Mouse (Mus musculus) neural tube, embryonic 13.5 days (tissue): Measurements from ENCODE around the gene Snrpd2. TPM values are rescaled to one million over a fixed set of nuclear protein-coding genes. Genes with fewer than 3 reads are reported as not detected.

Experiments used
- ATAC-seq: fragments of 200-750 bp; cut with Nextera tagmentation; 2 replicates; pipeline ENCODE4 v1.8.0; 2017; ENCODE audit warnings: low read depth, mild to moderate bottlenecking, moderate TSS enrichment, moderate library complexity
- H3K27ac ChIP-seq: fragments of 300-500 bp; sonication (generic); replicated peaks from 2 replicates; pipeline ENCODE4 v1.5.1; 2015; ENCODE audit warnings: moderate library complexity, mild to moderate bottlenecking, inconsistent platforms
- H3K27me3 ChIP-seq: fragments of 300-500 bp; sonication (generic); 2 replicates; pipeline ENCODE4 v1.6.1; 2015; ENCODE audit warnings: mild to moderate bottlenecking, inconsistent platforms
- H3K36me3 ChIP-seq: fragments of 300-500 bp; sonication (generic); 2 replicates; pipeline ENCODE4 v1.6.1; 2015; ENCODE audit warnings: mild to moderate bottlenecking, inconsistent platforms
- H3K4me1 ChIP-seq: fragments of 300-500 bp; sonication (generic); replicated peaks from 2 replicates; pipeline ENCODE4 v1.6.1; 2015; ENCODE audit warnings: inconsistent platforms
- H3K4me2 ChIP-seq: fragments of 300-500 bp; sonication (generic); 2 replicates; pipeline ENCODE4 v1.6.1; 2015; ENCODE audit warnings: inconsistent platforms, mild to moderate bottlenecking, moderate library complexity
- H3K4me3 ChIP-seq: fragments of 300-500 bp; sonication (generic); 2 replicates; pipeline ENCODE4 v1.5.1; 2015; ENCODE audit warnings: mild to moderate bottlenecking, inconsistent platforms
- H3K9ac ChIP-seq: fragments of 300-500 bp; sonication (generic); 2 replicates; pipeline ENCODE4 v1.6.1; 2015; ENCODE audit warnings: moderate library complexity, mild to moderate bottlenecking, inconsistent platforms
- H3K9me3 ChIP-seq: fragments of 300-500 bp; sonication (generic); 2 replicates; pipeline ENCODE4 v1.6.1; 2016; ENCODE audit warnings: inconsistent platforms
- WGBS: fragments of 180-500 bp; shearing (Covaris S2); methylation state at CpG from one replicate; pipeline ENCODE4 v1.1.7; 2015; 5-methylcytosine and 5-hydroxymethylcytosine counted together
- polyA plus RNA-seq: library from polyadenylated mRNA; unstranded; fragments of >200 nt; fragmentation: Nextera tagmentation; extraction: Ambion mirVana; gene quantifications from 2 replicates; pipeline ENCODE4 v1.2.1, GENCODE M21; 2015

Snrpd2 gene
- polyA plus RNA-seq, 1 experiment from 2014 or later, result 118 TPM

DNA sequence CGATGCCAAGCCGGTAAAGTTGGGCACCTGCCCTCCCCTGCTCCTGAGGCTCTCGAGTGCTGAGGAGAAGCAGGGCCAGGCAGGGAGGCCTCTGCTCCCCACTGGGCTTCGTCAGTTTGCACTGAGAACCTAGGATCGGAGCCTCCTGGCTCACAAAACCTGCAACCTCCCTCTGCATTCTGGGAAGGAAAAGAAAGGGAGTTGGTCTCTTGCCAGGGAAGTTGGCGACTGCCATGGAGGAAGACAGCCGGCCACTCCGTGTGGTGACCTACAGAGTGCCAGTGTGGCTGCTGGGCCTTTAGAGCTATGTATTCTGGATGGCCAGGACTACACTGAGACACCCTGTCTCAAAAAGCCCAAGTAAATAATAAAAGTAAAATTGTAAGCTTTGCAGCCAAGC is 5.3 kb downstream of the Snrpd2 start:
- H3K27me3 ChIP-seq, result peaks cover 14% of the 10 kb centered on the region
- peaks cover 49% of the 10 kb centered on the region for H3K36me3 ChIP-seq
- H3K4me2 ChIP-seq, result no peak overlapping the region
- ATAC-seq, result no peak
- H3K4me1 ChIP-seq, result peaks cover 24% of the 10 kb centered on the region
- no peak overlapping the region for H3K9ac ChIP-seq
- H3K9me3 ChIP-seq, result no peaks in the 10 kb centered on the region
- no peak overlapping the region for H3K27ac ChIP-seq
- 81% methylated on average over 8 of the region's 8 CpGs for WGBS
- no peak overlapping the region for H3K4me3 ChIP-seq

DNA sequence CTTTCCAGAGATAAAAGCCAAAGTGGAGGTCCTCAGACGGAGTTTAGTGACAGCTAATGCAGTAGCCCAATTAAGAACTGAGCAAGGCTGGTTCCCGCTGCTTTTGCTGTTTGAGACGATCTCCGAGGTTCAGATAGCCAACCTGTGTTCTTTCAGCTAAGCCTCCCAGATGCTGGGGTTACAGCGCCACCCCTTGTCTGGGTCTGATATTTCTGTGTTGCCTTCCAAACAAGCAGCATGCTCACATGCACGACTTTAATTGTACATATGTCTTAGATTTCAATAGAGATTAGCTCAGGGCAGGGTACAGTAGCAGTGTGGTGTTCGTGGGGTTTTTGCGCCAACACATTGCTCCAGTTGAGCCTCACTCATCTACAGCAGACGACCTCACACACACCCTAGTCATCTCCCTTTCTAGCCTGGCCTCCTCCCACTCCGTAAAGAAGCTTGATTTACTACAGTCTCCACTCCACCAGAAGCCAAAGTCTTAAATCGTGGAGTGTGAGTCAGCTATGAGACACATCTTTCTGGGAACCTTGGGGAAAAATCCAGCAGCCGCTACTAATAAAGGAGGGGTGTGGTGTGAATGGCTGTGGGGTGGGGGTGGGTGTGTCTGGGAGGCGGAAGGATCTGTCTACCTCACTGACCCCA is 6.4 kb downstream of the Snrpd2 start:
- ATAC-seq, result no peak
- 0 out of 2 replicates have a peak overlapping the region, but pooled peaks have one; percentile 18 for H3K27ac ChIP-seq

DNA sequence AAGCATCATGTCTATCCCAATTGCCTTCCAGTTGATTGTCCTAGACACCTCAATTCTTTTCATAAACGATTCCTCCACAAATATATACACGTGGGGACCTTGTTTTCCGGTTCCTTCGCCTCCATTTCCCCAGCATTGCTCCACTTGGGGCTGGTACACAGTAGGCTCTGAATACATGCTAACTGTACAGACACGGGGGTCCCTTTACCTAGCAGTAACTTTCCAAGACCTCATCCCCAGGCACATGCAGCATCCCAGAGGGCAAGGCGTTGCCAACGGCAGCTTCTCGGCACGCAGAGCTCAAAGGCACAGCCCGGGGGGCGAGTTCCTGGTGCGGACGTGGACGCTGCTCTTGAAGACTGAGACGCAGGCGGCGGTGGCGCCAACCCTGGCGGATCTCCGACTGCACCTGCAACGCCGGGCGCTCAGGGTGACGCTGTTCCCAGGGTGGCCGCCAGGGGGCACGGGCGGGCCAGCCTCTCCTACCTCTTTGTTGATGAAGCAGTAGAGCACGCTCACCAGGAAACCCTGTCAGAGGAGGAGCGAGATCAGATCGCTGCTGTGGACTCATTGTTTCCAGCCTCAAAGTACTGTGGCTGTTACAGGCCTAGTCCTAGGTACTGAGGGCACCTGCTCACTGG is 7.8 kb downstream of the Snrpd2 start:
- Histone ChIP-seq H3K4me1 (peaks cover 22% of the 10 kb centered on the region), H3K27me3 (peaks cover 28% of the 10 kb centered on the region), H3K9ac (peak overlapping the region; percentile 61), H3K4me3 (peak overlapping the region; percentile 13), H3K36me3 (peaks cover 38% of the 10 kb centered on the region), H3K27ac (peak overlapping the region; percentile 73), H3K4me2 (peak overlapping the region; percentile 46), H3K9me3 (no peaks in the 10 kb centered on the region)
- 6% methylated on average over 30 of the region's 30 CpGs for WGBS
- peak; percentile 72 for ATAC-seq

More for the DNA sequence above, 6.4 kb downstream of the Snrpd2 start:
- Histone ChIP-seq H3K36me3 (peaks cover 49% of the 10 kb centered on the region), H3K4me1 (peaks cover 22% of the 10 kb centered on the region), H3K27me3 (peaks cover 21% of the 10 kb centered on the region), H3K9me3 (no peaks in the 10 kb centered on the region), H3K4me2 (no peak overlapping the region), H3K4me3 (no peak overlapping the region), H3K9ac (no peak overlapping the region)
- WGBS, result 55% methylated on average over 13 of the region's 13 CpGs

DNA sequence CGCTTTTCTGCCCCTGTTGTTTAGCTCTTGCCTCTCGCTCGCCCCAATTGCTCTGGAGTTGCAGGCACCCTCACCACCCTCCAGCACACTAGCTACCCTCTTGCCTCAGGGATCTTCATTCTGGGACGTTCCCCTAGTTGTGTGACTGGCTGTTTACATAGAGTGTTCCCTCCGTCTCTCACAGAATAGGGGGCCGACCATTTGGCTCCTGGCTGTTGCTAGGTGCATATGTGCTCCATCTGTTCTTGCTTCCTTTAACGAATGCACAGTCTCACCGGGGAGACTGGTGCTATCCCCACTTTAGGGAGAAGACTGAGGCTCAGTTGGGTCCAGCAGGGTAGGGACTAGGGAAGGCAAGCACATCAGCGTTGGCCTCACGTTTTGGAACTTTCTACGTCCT is 9.1 kb downstream of the Snrpd2 start:
- Histone ChIP-seq H3K36me3 (peaks cover 25% of the 10 kb centered on the region), H3K4me1 (peaks cover 22% of the 10 kb centered on the region), H3K27ac (no peak overlapping the region), H3K9ac (no peak overlapping the region), H3K4me2 (no peak overlapping the region), H3K4me3 (no peak overlapping the region), H3K9me3 (no peaks in the 10 kb centered on the region), H3K27me3 (peaks cover 42% of the 10 kb centered on the region)
- 65% methylated on average over 11 of the region's 11 CpGs for WGBS
- no peak for ATAC-seq

DNA sequence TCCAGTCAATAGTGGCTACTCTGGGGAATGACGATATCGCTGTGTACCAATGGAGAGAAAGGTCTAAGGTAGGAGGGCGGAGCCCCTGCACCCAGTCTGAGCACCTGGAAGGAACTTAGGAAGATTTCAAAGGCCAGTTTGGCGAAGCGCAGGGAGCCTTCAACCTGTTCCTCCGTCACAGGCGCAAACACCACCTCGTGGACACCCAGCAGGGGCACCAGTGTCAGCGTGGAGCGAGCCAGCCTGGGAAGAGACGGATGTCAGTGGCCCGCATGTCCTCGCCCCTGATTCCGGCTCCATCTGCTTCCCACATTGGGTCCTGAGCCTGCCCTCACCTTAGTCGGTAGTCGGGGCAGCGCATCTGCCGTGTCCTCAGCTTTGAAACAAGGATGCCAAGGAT is 9.9 kb downstream of the Snrpd2 start:
- Histone ChIP-seq H3K9me3 (no peaks in the 10 kb centered on the region), H3K4me3 (no peak overlapping the region), H3K4me1 (peaks cover 26% of the 10 kb centered on the region), H3K27ac (no peak overlapping the region), H3K36me3 (peaks cover 17% of the 10 kb centered on the region), H3K4me2 (peak overlapping the region; percentile 57), H3K9ac (0 out of 2 replicates have a peak overlapping the region, but pooled peaks have one; percentile 13), H3K27me3 (peaks cover 50% of the 10 kb centered on the region)
- no peak for ATAC-seq
- WGBS, result 12% methylated on average over 18 of the region's 18 CpGs

DNA sequence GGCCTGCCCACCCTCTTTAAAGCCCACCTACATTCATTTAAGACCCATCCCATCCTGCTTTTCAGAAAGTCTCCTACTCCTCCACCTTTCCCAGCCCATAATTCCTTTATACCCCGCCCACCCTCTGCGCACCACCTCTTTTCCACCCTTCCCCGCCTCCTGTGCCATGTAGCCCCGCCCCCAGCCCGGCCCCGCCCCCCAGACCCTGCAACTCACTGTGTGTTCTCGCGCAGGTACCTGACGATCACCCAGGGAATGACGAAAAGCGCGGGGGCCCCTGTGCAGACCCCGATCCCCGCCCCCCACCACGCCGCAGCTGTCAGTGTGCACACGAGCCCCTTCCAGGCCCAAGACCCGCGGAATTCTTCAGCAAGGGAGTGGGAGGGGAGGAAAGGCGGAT is 10.6 kb downstream of the Snrpd2 start:
- H3K4me3 ChIP-seq, result peak overlapping the region; percentile 37
- peaks cover 33% of the 10 kb centered on the region for H3K4me1 ChIP-seq
- ATAC-seq, result peak; percentile 29; the same call in 1 of the 2 replicates
- peaks cover 10% of the 10 kb centered on the region for H3K36me3 ChIP-seq
- H3K9me3 ChIP-seq, result no peaks in the 10 kb centered on the region
- WGBS, result 2% methylated on average over 20 of the region's 20 CpGs
- peaks cover 57% of the 10 kb centered on the region for H3K27me3 ChIP-seq
- peak overlapping the region; percentile 57 for H3K4me2 ChIP-seq
- peak overlapping the region; percentile 56 for H3K9ac ChIP-seq
- H3K27ac ChIP-seq, result no peak overlapping the region

DNA sequence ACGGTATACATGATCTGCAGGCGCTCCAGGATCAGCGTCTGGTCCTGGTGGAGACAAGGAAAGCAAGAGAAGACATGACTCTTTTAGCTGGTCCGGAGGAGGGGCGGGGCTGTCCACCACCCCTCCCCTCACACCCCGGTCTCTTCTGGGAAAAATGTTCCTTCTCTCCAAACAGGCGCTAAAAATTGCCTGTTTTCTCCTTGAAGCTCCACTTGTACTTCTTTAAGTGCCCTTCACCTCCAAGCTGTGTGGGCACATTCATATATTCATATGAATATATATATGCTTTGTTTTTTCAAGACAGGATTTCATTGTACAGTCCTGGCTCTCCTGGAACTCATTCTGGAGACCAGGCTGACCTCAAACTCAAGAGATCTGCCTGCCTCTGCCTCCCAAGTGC is 13.4 kb downstream of the Snrpd2 start:
- Histone ChIP-seq H3K9ac (no peak overlapping the region), H3K36me3 (no peaks in the 10 kb centered on the region), H3K9me3 (no peaks in the 10 kb centered on the region), H3K4me3 (no peak overlapping the region), H3K27me3 (peaks cover 66% of the 10 kb centered on the region), H3K4me1 (peaks cover 34% of the 10 kb centered on the region), H3K4me2 (no peak overlapping the region), H3K27ac (no peak overlapping the region)
- WGBS, result 80% methylated on average over 7 of the region's 7 CpGs
- no peak for ATAC-seq

DNA sequence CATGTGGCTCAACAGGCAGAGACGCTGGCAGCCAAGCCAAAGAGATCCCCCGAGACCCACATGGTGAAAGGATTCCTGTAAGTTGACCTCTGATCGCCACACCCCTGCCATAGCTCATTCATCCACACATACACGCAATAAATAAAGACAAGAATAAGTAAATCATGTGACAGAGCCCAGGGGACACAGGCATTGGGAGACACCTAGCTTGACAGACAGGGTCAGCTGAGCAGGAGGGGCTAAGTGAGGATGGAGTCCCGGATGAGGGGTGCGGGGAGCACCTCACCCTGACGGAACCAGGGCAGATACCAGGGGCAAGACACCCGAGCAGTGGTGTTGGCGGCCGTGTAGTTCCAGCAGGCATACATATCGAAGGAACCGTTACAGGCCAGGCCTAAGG is 14.2 kb downstream of the Snrpd2 start:
- Histone ChIP-seq H3K9me3 (no peaks in the 10 kb centered on the region), H3K36me3 (no peaks in the 10 kb centered on the region), H3K27me3 (peaks cover 65% of the 10 kb centered on the region), H3K4me3 (no peak overlapping the region), H3K4me1 (peaks cover 33% of the 10 kb centered on the region), H3K9ac (no peak overlapping the region), H3K4me2 (no peak overlapping the region), H3K27ac (no peak overlapping the region)
- no peak for ATAC-seq
- 27% methylated on average over 12 of the region's 12 CpGs for WGBS

DNA sequence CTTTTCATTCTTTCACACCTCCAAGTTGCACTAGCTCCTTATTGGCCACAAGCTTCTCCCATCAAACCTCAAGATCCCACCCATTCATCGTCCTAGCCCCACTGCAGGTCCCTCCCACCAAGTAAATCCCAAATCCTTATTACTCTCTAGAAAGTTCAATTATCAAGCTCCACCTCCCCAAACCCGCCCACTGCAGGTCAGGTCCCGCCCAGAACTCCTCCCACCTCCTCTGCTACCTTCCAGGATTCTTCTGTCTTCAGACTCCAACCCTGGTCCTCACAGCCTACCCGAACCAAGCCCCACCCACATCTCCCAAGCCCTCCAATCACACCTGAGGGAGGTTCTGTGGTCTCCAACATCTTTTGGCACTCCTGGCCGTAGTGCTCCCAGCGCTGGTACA is 14.7 kb downstream of the Snrpd2 start:
- H3K27me3 ChIP-seq, result peaks cover 61% of the 10 kb centered on the region
- no peaks in the 10 kb centered on the region for H3K9me3 ChIP-seq
- 0% methylated on average over 6 of the region's 6 CpGs for WGBS
- no peak overlapping the region for H3K4me3 ChIP-seq
- 0 out of 2 replicates have a peak overlapping the region, but pooled peaks have one; percentile 22 for H3K9ac ChIP-seq
- H3K4me1 ChIP-seq, result peaks cover 33% of the 10 kb centered on the region
- no peak overlapping the region for H3K4me2 ChIP-seq
- no peak for ATAC-seq
- no peaks in the 10 kb centered on the region for H3K36me3 ChIP-seq
- H3K27ac ChIP-seq, result no peak overlapping the region

DNA sequence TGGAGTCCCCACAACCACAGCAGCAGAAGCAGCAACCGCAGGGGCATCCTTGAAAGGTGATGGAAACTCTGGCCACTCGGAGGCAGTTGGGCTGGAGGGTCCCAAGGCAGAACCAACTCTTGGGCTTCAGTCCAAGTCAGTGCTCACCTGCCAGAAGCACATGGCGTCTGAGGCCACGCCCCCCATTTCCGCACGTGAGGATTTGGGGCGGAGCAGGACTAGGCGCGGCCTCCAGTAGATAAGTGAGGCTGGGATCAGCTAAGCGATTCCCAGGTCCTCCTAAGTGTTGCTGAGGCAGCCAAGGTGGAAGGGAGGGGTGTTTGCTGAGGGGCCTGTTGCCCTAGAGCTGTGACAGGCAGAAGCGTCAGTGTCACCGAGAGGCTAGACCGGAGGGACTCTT is 15.5 kb downstream of the Snrpd2 start:
- Histone ChIP-seq H3K9me3 (no peaks in the 10 kb centered on the region), H3K27ac (no peak overlapping the region), H3K36me3 (no peaks in the 10 kb centered on the region), H3K4me1 (peaks cover 28% of the 10 kb centered on the region), H3K9ac (no peak overlapping the region), H3K27me3 (peaks cover 53% of the 10 kb centered on the region), H3K4me3 (no peak overlapping the region; the same call in 1 of the 2 replicates), H3K4me2 (peak overlapping the region; percentile 32)
- 3% methylated on average over 13 of the region's 13 CpGs for WGBS
- ATAC-seq, result no peak

DNA sequence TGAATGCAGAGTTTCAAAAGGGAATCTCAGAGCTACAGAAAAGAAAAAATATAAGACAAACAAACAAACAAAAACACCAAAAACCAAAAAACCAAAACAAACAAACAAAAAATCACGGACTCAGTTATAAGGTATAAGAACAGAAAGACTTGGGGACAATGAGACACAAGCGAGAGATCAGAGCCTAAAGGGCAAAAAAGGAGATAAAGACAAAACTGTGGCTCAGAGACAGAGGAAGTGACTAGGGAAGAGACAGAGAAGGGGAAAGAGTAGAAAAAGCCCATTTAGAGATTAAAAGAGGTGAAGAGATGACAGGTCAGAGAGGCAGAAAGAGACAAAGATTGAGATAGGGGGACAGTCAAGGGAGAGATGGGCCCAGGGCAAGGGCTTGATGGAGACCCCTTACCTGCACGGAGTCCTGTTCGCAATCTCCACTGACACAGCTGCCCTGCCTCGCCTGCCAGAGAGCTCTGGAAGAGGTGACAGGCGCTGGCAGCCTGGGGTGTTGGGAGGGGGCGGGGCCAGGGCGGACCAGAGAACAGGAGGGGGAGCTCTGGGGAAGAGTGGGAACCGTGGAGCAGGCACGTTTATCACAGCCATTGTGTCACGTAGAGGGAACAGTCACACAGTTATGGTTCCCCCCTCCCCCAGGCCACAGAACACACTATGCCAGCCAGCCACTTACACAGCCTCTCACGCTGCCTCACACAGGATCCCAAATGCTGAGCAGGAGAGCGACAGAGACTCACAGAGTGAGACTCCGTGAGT is 16.3 kb downstream of the Snrpd2 start, which contains the start of gene Gipr:
TSS of gene Gipr (minus strand) at position 472 of the 768 bp plus-strand sequence.
- peak within 1 kb of the TSS; percentile 49 for H3K9ac ChIP-seq
- H3K36me3 ChIP-seq, result no peaks in the 10 kb centered on the region
- peaks cover 27% of the 10 kb centered on the region for H3K4me1 ChIP-seq
- peak; percentile 23; the same call in 1 of the 2 replicates for ATAC-seq
- H3K4me3 ChIP-seq, result peak within 1 kb of the TSS; percentile 6; the same call in 1 of the 2 replicates
- peaks cover 48% of the 10 kb centered on the region for H3K27me3 ChIP-seq
- H3K9me3 ChIP-seq, result no peaks in the 10 kb centered on the region
- 11% methylated on average over 14 of the region's 14 CpGs for WGBS
- H3K27ac ChIP-seq, result no peak within 1 kb of the TSS
- H3K4me2 ChIP-seq, result peak within 1 kb of the TSS; percentile 36

DNA sequence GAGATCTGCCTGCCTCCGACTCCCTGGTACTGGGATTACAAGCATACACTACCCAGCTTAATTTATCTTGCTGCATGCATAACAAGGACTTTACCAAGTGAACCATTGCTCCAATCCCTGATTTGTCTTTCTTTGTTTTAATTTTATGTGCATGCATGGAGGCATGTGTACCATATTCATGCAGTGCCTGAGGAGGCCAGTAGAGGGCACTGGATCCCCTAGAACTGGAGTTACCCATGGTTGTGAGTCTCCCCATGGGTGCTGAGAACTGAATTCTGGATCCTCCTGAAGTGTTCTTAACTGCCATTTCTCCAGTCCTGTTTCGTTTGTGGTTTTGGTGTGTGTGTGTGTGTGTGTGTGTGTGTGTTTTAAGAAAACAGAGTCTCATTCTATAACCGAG is 17.5 kb downstream of the Snrpd2 start:
- Histone ChIP-seq H3K9ac (no peak overlapping the region), H3K4me3 (no peak overlapping the region), H3K4me2 (no peak overlapping the region), H3K27me3 (peaks cover 43% of the 10 kb centered on the region), H3K4me1 (peaks cover 32% of the 10 kb centered on the region), H3K36me3 (no peaks in the 10 kb centered on the region), H3K27ac (no peak overlapping the region), H3K9me3 (no peaks in the 10 kb centered on the region)
- WGBS, result 85% methylated on average over 3 of the region's 3 CpGs
- ATAC-seq, result no peak
